Mouse (Mus musculus) hindbrain, embryonic 14.5 days (tissue): ENCODE measurements around the gene Rasgef1a. TPM values are rescaled to one million over a fixed set of nuclear protein-coding genes. Genes with fewer than 3 reads are reported as not detected.

Experiments used
- ATAC-seq: fragments of 200-750 bp; cut with Nextera tagmentation; 2 replicates; pipeline ENCODE4 v1.8.0; 2017; ENCODE audit warnings: moderate number of reproducible peaks, mild to moderate bottlenecking, moderate TSS enrichment, moderate library complexity; ENCODE audit not compliant: low FRiP score
- DNase-seq: peaks from one replicate; pipeline ENCODE4 v3.0.0-alpha.2; 2015; ENCODE audit warnings: low spot score
- H3K27ac ChIP-seq: fragments of 300-500 bp; sonication (generic); 2 replicates; pipeline ENCODE4 v1.5.1; 2014; ENCODE audit warnings: mild to moderate bottlenecking, moderate library complexity
- H3K27me3 ChIP-seq: fragments of 300-500 bp; sonication (generic); 2 replicates; pipeline ENCODE4 v1.6.1; 2014; ENCODE audit warnings: mild to moderate bottlenecking, low read length, mixed read lengths; ENCODE audit not compliant: control insufficient read depth, insufficient read depth
- H3K36me3 ChIP-seq: fragments of 300-500 bp; sonication (generic); replicated peaks from 2 replicates; pipeline ENCODE4 v1.6.1; 2014; ENCODE audit not compliant: control insufficient read depth, insufficient read depth
- H3K4me1 ChIP-seq: fragments of 300-500 bp; sonication (generic); replicated peaks from 2 replicates; pipeline ENCODE4 v1.6.1; 2014; ENCODE audit warnings: antibody characterized with exemption, low read length, mixed read lengths; ENCODE audit not compliant: control insufficient read depth, insufficient read depth
- H3K4me2 ChIP-seq: fragments of 300-500 bp; sonication (generic); replicated peaks from 2 replicates; pipeline ENCODE4 v1.6.1; 2014; ENCODE audit warnings: mild to moderate bottlenecking, moderate library complexity
- H3K4me3 ChIP-seq: fragments of 300-500 bp; sonication (generic); replicated peaks from 2 replicates; pipeline ENCODE4 v1.5.1; 2014; ENCODE audit warnings: mild to moderate bottlenecking, low read length
- H3K9ac ChIP-seq: fragments of 300-500 bp; sonication (generic); 2 replicates; pipeline ENCODE4 v1.6.1; 2014
- H3K9me3 ChIP-seq: fragments of 300-500 bp; sonication (generic); 2 replicates; pipeline ENCODE4 v1.6.1; 2016; ENCODE audit warnings: low read length; ENCODE audit not compliant: control insufficient read depth
- WGBS: fragments of 180-500 bp; shearing (Covaris S2); extraction: QIAGEN DNeasy Blood & Tissue Kit; methylation state at CpG from one replicate; pipeline ENCODE4 v1.1.7; 2014; 5-methylcytosine and 5-hydroxymethylcytosine counted together
- polyA plus RNA-seq: library from polyadenylated mRNA; unstranded; fragments of >200 nt; fragmentation: Nextera tagmentation; extraction: Ambion mirVana; gene quantifications from 2 replicates; pipeline ENCODE4 v1.2.1, GENCODE M21; 2014

The Rasgef1a gene
- polyA plus RNA-seq, 1 experiment from 2014 or later = 1.5 TPM

- Histone ChIP-seq H3K36me3 (no peaks in the 10 kb centered on the region), H3K27me3 (no peaks in the 10 kb centered on the region), H3K27ac (no peak overlapping the region), H3K9ac (no peak overlapping the region), H3K4me3 (no peak overlapping the region), H3K4me2 (no peak overlapping the region), H3K9me3 (no peaks in the 10 kb centered on the region), H3K4me1 (no peaks in the 10 kb centered on the region)
- DNase-seq = no peak
- no peak for ATAC-seq
- WGBS = 16% methylated on average over 3 of the region's 3 CpGs
Measured at GRCm38 (mm10) chr6:118001272-118001671, 10.0 kb upstream of the Rasgef1a start.

- DNase-seq (no peak), ATAC-seq (no peak)
- Histone ChIP-seq H3K4me2 (no peak overlapping the region), H3K36me3 (no peaks in the 10 kb centered on the region), H3K4me3 (no peak overlapping the region), H3K27me3 (peaks cover 19% of the 10 kb centered on the region), H3K9me3 (no peaks in the 10 kb centered on the region), H3K9ac (no peak overlapping the region), H3K27ac (no peak overlapping the region), H3K4me1 (no peaks in the 10 kb centered on the region)
- WGBS = 57% methylated on average over 5 of the region's 5 CpGs
Measured at GRCm38 (mm10) chr6:118007302-118007701, 3.9 kb upstream of the Rasgef1a start.

GRCm38 (mm10) chr6:118007843-118008539 is 3.2 kb upstream of the Rasgef1a start:
- Histone ChIP-seq H3K4me1 (no peaks in the 10 kb centered on the region), H3K27ac (no peak overlapping the region), H3K4me3 (no peak overlapping the region), H3K27me3 (peaks cover 22% of the 10 kb centered on the region), H3K9me3 (no peaks in the 10 kb centered on the region), H3K4me2 (no peak overlapping the region), H3K36me3 (no peaks in the 10 kb centered on the region), H3K9ac (no peak overlapping the region)
- DNase-seq (no peak), ATAC-seq (no peak)
- 80% methylated on average over 4 of the region's 4 CpGs for WGBS

- DNase-seq (no peak), ATAC-seq (no peak)
- Histone ChIP-seq H3K4me1 (no peaks in the 10 kb centered on the region), H3K27ac (no peak overlapping the region), H3K27me3 (peaks cover 25% of the 10 kb centered on the region), H3K9ac (no peak overlapping the region), H3K4me2 (no peak overlapping the region), H3K4me3 (no peak overlapping the region), H3K9me3 (no peaks in the 10 kb centered on the region), H3K36me3 (no peaks in the 10 kb centered on the region)
- WGBS = 65% methylated on average over 3 of the region's 3 CpGs
Measured at GRCm38 (mm10) chr6:118010256-118010655, 982 bp upstream of the Rasgef1a start.

- Histone ChIP-seq H3K4me3 (peak overlapping the region; percentile 54), H3K36me3 (no peaks in the 10 kb centered on the region), H3K4me1 (peaks cover 10% of the 10 kb centered on the region), H3K27me3 (peaks cover 25% of the 10 kb centered on the region), H3K9me3 (no peaks in the 10 kb centered on the region), H3K4me2 (peak overlapping the region; percentile 79), H3K27ac (no peak overlapping the region), H3K9ac (peak overlapping the region; percentile 65)
- WGBS = 10% methylated on average over 37 of the region's 38 CpGs
- ATAC-seq (peak; percentile 63), DNase-seq (no peak)
Measured at GRCm38 (mm10) chr6:118011616-118012316, 528 bp downstream of the Rasgef1a start.

GRCm38 (mm10) chr6:118012317-118012700 is 1.1 kb downstream of the Rasgef1a start:
- Histone ChIP-seq H3K4me2 (peak overlapping the region; percentile 79; the same call in 1 of the 2 replicates), H3K4me3 (no peak overlapping the region), H3K4me1 (peaks cover 10% of the 10 kb centered on the region), H3K9me3 (no peaks in the 10 kb centered on the region), H3K27ac (no peak overlapping the region), H3K36me3 (no peaks in the 10 kb centered on the region), H3K27me3 (peaks cover 25% of the 10 kb centered on the region), H3K9ac (no peak overlapping the region)
- ATAC-seq = no peak
- 66% methylated on average over 3 of the region's 3 CpGs for WGBS
- DNase-seq = no peak

- Histone ChIP-seq H3K4me2 (no peak overlapping the region), H3K4me3 (no peak overlapping the region), H3K4me1 (peaks cover 10% of the 10 kb centered on the region), H3K27me3 (peaks cover 25% of the 10 kb centered on the region), H3K36me3 (no peaks in the 10 kb centered on the region), H3K9ac (no peak overlapping the region), H3K9me3 (no peaks in the 10 kb centered on the region), H3K27ac (0 out of 2 replicates have a peak overlapping the region, but pooled peaks have one; percentile 26)
- DNase-seq (no peak), ATAC-seq (no peak)
- 72% methylated on average over 11 of the region's 11 CpGs for WGBS
Measured at GRCm38 (mm10) chr6:118012987-118013866, 2.0 kb downstream of the Rasgef1a start.

GRCm38 (mm10) chr6:118014881-118015280 is 3.6 kb downstream of the Rasgef1a start:
- no peak overlapping the region for H3K27ac ChIP-seq
- H3K36me3 ChIP-seq = no peaks in the 10 kb centered on the region
- no peak overlapping the region for H3K9ac ChIP-seq
- WGBS = 81% methylated on average over 4 of the region's 4 CpGs
- no peak for ATAC-seq
- H3K4me2 ChIP-seq = no peak overlapping the region
- no peak for DNase-seq
- no peak overlapping the region for H3K4me3 ChIP-seq
- peaks cover 25% of the 10 kb centered on the region for H3K27me3 ChIP-seq
- H3K9me3 ChIP-seq = no peaks in the 10 kb centered on the region
- H3K4me1 ChIP-seq = peaks cover 21% of the 10 kb centered on the region

- peak overlapping the region; percentile 61 for H3K27ac ChIP-seq
- H3K27me3 ChIP-seq = peaks cover 15% of the 10 kb centered on the region
- DNase-seq (peak; percentile 67), ATAC-seq (peak; percentile 74)
- WGBS = 30% methylated on average over 3 of the region's 3 CpGs
- H3K4me1 ChIP-seq = peaks cover 23% of the 10 kb centered on the region
- H3K4me3 ChIP-seq = no peak overlapping the region
- H3K9me3 ChIP-seq = no peaks in the 10 kb centered on the region
- no peak overlapping the region for H3K4me2 ChIP-seq
- no peak overlapping the region for H3K9ac ChIP-seq
- no peaks in the 10 kb centered on the region for H3K36me3 ChIP-seq
Measured at GRCm38 (mm10) chr6:118015971-118016370, 4.7 kb downstream of the Rasgef1a start.
